Mouse (Mus musculus): ENCODE data around the gene Cpt1c. TPM values are rescaled to one million over a fixed set of nuclear protein-coding genes. Genes with fewer than 3 reads are reported as not detected.

Cpt1c gene
- total RNA-seq, 2 experiments from 2014 or later = 0.25 to 0.54 TPM

DNA sequence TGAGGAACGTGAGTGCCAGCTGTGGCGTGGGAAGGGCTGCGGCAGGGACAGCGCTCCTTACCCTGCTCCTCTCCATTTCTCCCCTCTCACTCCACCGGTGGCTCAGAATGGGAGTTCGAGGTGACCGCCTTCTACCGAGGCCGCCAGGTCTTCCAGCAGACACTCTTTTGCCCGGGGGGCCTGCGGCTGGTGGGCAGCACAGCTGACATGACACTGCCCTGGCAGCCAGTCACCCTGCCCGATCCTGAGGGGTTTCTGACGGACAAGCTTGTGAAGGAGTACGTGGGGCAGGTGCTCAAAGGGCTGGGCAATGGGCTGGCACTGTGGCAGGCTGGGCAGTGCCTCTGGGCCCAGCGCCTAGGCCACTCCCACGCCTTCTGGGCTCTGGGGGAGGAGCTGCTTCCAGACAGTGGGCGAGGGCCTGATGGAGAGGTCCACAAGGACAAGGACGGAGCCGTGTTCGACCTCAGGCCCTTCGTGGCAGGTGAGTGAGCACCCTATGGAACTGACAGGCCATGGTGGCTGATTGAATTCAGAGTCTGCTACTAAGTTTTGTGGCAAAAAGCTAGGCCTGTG is 26.0 kb upstream of the Cpt1c start:
- no peak for ATAC-seq (replicated peaks; ENCODE audit: poor library complexity)

DNA sequence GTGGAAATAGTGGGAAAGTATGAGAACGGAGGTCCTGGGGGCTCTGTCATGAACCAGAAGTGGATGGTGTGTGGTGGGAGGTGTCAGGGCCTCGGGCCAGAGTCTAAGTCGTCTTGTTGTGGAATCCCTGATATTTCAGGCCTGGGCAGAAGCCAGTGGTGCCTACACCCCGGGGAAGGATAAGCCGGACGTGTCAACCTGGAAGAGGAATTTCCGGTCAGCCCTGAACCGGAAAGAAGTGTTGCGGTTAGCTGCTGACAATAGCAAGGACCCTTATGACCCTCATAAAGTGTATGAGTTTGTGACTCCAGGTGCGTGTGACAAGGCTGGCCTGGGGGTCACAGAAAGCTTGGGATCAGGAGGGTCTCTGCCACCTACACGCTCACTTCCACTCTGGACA is 25.1 kb upstream of the Cpt1c start:
- ATAC-seq (replicated peaks; ENCODE audit: poor library complexity) = no peak

DNA sequence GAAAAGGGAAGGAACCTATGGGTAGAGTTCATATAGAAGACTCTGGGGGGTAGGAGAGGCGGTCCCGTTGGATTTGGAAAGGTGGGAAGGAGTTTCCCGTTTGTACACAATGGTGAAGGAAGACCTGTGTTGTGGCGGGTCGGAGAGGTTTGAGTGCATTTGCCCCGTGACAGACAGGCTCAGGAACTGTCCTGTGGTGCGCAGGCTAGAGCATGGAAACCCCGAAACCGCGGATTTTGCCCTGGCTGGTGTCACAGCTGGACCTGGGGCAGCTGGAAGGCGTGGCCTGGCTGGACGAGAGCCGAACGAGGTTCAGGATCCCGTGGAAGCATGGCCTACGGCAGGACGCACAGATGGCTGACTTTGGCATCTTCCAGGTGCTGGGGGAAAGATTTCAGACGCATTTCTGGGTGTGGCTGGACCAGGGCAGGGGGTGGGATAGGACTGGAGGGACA is 23.9 kb upstream of the Cpt1c start, which contains the start of gene Bcl2l12:
Gene Bcl2l12 (minus strand): TSS at position 212 of the 455 bp plus-strand sequence.
- ATAC-seq (replicated peaks; ENCODE audit: poor library complexity) = peak; percentile 30

DNA sequence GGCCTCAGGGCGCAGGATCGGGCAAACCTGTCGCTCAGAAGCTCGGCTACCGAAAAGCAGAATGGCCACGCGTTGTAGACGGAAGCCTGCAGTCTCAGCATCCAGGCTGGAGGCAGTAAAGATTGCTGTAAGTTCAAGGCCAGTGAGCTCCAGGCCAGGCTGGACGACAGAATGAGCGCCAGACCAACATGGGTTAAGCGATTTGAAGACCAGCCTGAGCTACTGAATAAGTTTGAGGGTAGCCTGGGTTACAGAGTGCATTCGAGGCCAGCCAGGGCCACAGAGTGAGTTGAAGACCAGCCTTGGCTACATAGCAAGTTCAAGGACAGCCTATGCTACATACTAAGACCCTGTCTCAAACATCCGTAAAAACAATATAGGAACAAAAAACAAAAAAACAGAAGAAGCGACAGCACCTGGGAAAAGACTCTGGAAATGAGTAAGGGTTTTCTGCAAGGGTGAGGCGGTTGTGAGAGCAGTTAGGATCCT is 23.3 kb upstream of the Cpt1c start:
- ATAC-seq (replicated peaks; ENCODE audit: poor library complexity) = no peak

DNA sequence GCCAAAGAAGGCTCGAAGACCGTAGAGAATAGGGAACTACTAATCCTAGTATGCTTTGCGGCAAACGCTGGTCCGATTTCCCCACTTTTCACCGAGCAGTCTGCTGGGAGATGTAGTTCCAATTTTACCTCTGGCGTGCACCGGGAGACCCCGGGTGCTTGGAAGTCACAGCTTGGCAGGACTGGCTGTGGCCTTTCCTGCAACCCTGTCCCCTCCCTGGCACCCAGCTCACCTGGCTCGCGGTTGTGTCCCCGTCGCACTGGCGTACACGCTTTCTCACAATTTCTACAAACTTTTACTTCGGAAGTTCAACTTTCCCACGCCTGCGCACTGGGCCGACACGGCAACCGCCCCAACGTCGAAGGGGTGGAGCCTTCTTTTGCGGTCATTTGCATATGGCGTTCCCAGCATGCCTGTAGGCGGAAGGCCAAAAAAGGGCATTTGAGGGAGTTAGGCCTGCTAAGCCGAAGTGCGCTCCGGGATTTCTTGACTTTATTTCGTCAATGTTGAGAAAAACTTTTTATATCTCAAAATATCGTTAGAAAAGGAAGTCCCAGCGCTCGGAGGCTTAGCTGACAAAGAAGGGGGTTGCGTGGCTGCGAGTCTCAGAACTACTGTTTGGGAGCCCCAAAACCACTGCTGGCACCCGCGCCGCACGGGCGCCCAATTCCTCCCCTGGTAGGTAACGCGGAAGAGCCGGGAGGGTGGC is 22.7 kb upstream of the Cpt1c start, which contains the start of gene Irf3:
Gene Irf3 (plus strand): TSS at position 418 of the 709 bp plus-strand sequence.
- ATAC-seq (replicated peaks; ENCODE audit: poor library complexity) = peak; percentile 89

DNA sequence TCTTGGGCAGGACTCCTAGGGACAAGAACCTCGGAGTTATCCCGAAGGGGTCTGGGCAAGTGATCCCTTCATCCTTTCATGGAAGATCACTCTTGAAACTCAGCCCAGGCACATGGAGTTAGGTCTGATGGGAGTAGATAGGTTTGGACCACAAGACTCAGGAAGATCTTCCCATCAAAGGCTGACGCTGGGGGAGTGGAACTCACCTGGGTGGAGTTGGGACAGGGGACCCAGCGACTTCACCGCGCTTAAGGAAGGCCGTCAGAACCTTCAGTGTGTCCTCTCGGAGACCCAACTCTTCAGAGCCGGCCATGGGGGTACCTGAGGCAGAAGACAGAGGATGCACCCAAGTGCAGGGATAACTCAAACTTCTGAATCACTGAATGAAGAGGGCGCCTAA is 22.0 kb upstream of the Cpt1c start:
- ATAC-seq (replicated peaks; ENCODE audit: poor library complexity) = no peak

DNA sequence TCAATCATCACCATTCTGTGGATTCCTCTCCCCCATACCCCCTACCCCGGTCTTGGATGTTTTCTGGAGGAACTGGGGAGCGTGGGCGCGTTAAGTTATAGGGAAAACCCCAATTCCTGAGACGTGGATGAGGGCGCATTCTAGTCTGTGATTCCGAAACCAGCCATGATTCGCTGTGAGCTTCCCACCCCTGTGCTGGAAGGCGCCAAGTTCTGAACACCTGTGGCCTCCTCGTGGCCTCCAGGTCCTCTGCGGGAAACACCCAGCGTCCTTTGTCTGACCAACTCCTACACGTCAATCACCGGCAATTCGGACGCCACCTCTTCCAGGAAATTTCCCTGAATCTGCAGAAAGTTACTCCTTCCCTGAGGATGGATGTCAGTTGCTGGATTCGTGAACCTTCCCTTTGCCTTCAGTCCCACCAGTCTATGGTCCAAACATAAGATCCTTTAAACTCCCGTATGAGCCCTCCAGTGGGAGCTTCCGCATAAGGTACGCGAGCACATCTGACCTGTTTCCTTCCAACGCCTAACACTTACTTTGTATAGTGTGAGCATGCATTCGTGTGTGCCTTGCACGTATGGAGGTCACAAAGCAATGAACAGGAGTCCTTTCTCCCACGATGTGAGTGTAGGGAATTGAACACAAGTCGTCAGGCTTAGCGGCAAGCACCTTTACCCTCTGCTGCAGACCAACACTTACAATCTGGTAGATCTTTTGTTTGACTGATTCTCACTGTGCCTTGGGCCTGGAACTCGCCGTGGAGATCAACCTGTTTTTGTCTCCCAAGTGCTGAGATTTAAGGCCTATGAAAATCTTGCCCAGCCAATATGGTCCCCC is 12.4 kb upstream of the Cpt1c start:
- peak; percentile 3; the same call in 1 of the 2 replicates for ATAC-seq (replicated peaks; ENCODE audit: poor library complexity)

DNA sequence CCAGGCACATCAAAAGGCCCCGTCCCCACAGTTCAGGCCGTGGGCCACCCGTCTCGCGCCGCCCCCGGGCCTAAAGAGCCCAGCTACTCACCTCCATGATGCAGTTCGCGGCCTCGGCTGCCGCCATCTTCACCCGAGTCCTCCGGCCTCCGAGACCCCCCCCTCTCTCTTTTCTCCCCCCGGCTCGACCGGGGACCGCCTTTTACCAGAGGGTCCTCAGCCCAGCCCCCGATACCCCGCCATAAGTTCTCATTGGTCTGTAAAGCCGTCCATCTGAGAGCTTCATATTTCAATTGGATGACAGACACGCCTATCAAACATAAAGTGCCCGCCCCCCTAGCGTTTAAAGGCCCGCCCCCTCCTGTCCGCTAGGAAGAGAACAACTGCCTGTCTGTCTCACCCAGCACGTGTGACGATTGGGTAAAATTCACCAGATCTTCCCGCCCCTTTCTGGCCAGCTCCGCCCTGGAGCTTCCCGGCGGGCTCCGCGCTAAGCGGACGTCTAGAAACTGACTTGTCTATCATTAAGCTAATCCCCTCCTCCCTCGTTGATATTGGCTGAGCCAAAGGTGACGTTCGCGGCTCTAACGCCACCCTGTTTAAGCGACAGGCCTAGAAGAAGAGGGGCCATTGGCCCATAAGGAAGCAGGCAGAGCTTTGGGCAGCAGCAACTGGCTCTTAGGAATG is 11.7 kb upstream of the Cpt1c start, which contains the start of gene Prmt1:
Gene Prmt1 (minus strand): TSS at position 377 of the 687 bp plus-strand sequence.
- peak; percentile 79 for ATAC-seq (replicated peaks; ENCODE audit: poor library complexity)

DNA sequence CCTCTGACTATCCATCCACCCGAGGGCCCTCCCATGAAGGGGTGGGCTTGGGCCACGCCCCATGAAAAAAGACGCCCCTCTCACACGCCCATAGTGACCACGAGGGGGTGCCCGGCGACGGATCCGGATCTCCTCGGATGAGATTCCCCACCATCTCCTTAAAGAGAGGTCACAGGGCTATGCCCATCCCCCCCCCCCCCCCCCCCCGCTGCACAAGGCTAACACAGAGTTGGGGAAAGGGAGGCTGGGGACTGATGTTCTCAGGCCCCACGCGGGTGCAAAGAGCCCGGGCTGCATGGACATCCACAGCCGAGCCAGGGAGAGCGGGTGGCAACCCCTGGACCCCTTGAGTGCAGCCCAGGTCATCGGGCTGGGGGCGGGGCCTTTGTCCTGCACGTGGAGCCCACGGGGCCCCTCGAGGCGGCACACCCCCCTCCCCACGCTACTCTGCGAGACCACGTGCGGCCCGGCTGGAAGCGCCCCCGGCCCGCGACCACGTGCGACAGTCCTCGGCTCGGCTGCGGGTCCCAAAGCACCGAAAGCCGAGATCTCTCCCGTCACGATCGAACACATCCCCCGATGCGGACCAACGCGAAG is 11.0 kb upstream of the Cpt1c start:
- ATAC-seq (replicated peaks; ENCODE audit: poor library complexity) = peak; percentile 16

DNA sequence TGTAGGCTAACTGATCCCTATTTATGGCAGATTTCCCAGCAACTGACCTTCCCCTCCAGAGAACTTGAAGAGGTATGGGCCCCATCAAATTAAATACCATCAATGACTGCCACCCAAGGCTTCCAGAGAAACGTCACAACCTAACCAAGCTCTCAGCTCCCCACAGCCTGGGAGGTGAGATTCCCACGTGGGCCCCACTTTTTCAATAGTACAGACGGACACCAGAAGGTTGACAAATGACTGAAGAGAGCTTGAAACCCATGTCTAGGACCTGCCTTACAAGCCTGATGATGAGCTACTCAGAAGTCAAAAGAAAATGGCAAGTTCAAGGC is 10.1 kb upstream of the Cpt1c start:
- no peak for ATAC-seq (replicated peaks; ENCODE audit: poor library complexity)

DNA sequence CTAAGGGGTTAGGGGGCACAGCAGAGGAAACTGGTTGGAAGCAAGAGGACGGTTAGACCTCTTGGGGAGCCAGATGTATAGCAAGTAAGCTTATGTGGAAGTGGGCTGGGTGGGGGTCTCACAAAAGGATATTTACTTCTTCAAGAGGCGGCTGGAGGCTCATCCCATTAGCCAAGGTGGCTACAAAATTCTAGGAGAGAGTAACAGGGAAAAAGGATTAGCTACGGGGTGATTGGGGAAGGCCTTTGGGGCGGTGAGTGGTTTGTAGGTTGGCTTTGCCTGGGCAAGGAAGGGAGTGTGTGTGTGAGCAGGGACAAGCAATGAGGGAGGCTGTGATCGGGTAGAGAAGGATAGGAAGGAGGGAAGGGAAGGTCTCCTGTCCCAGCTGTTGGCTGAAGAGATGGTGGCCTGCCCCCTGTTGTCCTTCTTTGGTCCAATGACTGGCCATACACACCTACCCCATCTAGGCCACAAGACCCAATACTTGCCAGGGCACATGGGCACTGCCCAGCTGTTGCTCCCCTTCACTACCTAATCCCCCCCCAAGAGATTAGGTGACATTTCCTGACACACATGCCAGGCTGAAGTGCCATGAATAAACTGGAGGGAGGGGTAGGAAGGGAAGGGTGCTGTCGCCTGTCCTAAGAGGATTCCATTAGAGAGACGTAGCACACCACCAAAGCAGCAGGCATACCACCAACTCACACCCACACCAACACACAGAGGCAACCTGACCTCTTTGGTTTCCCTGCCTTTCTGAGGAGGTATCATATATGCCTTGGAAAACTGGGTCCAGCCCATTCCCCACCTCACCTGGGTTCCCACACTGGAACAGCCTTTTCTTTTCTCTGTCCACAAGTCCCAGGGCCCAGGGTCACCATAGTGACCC is 9.5 kb upstream of the Cpt1c start:
- no peak for ATAC-seq (replicated peaks; ENCODE audit: poor library complexity)

DNA sequence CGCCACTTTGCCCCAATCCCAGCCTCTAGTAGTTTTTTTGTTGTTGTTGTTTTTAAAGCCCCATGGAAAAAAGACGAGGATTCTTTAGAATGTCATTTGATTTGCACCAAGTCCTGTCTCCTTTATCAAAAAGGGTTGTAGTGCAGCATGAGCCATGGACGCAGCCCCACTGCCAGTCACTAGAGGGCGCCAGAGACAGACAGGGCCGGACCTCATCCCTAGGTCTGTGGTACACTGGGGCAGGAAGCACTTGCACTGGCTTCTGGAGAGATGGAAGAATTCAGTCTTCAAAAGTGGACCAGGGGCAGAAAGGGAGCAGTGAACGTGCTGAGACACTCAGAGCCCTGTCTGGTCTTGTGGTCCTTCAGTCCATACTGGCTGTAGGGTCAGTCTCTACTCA is 8.4 kb upstream of the Cpt1c start:
- peak; percentile 38 for ATAC-seq (replicated peaks; ENCODE audit: poor library complexity)

DNA sequence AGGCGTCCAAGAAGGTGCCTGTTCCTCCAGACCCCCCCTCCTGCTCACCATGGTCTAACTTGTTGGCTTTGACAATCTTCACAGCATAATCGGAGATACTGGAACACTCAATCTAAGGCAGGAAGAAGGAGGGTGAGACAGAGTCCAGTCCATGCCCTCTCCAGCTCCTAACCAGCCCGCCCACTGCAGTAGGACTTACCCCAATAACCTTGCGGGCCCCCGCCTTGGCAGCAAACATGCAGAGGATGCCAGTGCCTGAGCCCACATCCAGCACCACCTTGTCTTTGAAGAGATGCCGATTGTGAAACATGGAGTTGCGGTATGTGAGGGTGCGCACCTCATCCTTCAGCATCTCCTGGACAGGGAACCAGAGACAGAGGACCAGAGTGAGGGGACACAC is 6.9 kb upstream of the Cpt1c start:
- no peak for ATAC-seq (replicated peaks; ENCODE audit: poor library complexity)

DNA sequence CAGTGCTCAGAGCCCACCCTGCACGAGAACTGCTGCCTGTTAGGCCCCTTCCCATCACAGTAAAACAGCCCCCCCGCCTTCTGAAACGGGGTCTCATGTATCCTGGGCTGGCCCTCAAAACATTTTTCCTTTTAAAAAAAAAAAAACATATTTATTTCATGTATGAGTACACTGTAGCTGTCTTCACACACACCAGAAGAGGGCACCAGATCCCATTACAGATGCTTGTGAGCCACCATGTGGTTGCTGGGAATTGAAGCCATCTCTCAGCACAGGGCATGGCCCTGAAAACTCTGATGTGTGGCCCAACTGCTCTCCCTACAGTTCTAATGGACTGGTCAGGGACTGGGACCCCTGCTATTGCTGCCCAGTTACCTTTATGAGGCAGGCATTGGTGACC is 3.6 kb upstream of the Cpt1c start:
- ATAC-seq (replicated peaks; ENCODE audit: poor library complexity) = no peak

DNA sequence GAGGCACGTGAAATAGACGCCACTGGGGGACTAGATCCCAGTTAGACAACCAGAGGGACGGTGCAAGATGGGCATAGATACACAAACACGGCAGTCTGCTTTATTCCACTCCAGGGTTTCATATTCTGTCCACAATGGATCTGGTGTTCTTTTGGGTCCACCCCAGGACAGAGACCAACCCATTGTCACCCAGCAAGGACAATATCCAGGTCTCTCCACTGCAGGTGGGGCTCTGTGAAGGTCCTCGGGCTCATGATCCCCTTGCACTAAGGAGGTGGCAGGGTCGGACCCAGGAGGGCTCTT is 417 bp upstream of the Cpt1c start:
- ATAC-seq (replicated peaks; ENCODE audit: poor library complexity) = no peak

DNA sequence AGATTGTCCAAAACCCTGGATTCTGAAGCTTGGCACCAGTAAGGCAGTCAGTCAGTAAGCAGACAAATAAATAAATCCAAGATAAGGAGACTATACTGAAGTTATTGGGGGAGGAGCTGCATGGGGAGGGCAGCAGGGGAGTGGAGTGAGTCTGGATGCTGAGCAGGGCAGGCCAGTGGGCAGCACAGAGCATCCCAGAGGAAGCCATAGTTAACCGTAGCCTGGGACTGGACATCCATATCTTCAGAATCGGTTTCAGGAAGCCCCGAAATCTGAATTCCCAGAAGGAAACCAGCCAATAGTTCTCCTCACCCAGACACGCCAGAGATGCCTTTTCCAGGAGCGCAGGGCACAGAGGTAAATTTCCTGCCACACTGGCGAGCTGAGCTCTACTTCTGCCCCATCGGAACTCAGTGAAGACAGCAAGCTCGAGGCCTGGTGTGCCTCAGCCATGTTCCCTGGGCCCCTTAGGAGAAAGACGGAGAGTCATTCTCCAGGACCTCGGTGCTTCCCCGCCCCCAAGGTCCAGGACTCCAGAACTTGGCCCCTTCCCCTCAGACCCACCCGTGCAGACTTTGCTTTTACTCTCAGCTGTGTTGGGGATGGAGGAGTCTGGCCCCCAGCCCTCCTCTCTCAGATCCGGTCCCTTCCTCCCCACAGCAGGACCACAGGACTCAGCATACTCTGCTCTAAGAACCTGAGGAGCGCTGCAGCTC is 1.1 kb downstream of the Cpt1c start:
- ATAC-seq (replicated peaks; ENCODE audit: poor library complexity) = no peak

DNA sequence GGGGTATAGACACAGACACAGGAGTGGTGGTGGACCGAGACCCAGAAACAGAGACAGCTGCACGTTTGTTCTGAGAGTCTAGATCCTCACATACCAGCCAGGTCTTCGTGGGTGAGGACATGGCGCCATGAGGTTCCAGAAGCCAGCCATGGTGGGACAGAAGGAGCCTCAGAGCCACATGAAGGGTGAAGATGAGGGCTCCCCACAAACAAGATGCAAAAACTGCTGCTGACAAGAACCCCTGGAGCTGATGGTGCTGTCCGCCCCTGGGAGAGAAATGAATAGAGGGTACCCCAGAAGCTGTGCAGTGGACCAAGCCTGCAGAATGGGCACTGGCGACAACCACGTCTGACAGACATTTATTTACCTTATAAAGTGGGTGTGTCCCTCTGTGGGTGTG is 3.5 kb downstream of the Cpt1c start:
- ATAC-seq (replicated peaks; ENCODE audit: poor library complexity) = no peak

DNA sequence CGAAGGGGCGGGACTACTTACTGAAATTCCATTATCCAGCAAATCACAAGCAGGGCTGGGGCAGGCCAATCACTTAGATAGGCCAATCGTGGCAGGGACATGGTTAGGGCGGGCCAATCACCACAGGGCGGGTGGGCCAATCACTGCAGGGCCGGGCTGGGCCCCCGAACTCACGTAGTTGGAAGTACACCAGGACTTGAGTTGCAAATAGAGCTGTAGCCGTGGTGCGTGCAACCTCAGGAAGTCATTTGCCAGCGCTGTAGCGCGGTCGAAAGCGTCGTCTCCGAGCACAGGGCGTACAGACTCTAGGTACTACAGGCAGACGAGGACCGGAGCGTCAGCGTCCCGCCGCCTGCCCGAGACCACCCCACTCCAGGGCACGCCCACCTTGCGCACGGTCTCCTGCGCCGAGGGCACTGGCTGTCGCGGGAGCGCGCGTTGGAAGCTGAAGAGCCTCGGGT is 4.4 kb downstream of the Cpt1c start:
- peak; percentile 72 for ATAC-seq (replicated peaks; ENCODE audit: poor library complexity)

DNA sequence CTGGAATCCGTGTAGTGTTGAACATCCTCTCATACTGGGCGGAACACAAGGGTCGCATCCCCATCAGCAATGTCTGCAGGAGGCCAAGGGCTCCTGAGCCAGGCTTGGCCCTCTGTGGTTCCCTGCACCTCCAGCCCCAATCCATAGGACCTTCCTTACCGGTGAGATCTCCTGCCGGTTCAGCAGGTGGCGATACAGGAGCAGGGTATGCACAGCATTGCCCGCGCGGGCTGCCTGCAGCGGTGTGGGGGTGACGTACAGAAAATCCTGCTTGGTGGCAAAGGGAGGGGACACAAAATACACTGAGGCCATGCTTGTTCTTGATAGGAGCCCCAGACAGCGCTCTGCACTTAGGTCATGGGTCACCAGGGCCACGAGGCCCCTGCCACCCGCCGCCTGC is 8.0 kb downstream of the Cpt1c start:
- ATAC-seq (replicated peaks; ENCODE audit: poor library complexity) = no peak
